Mouse (Mus musculus) hindbrain, postnatal 0 days (tissue): Measurements from ENCODE around the gene Mbnl2. TPM values are rescaled to one million over a fixed set of nuclear protein-coding genes. Genes with fewer than 3 reads are reported as not detected.

Experiments
- ATAC-seq: fragments of 200-750 bp; cut with Nextera tagmentation; 2 replicates; pipeline ENCODE4 v1.8.0; 2017; ENCODE audit warnings: mild to moderate bottlenecking, moderate TSS enrichment, moderate library complexity
- DNase-seq: peaks from one replicate; pipeline ENCODE4 v3.0.0-alpha.2; 2015; ENCODE audit warnings: low spot score
- H3K27ac ChIP-seq: fragments of 300-500 bp; sonication (generic); 2 replicates; pipeline ENCODE4 v1.5.1; 2014; ENCODE audit warnings: mild to moderate bottlenecking
- H3K27me3 ChIP-seq: fragments of 300-500 bp; sonication (generic); 2 replicates; pipeline ENCODE4 v1.6.1; 2014; ENCODE audit warnings: low read length, mixed read lengths; ENCODE audit not compliant: insufficient read depth
- H3K36me3 ChIP-seq: fragments of 300-500 bp; sonication (generic); 2 replicates; pipeline ENCODE4 v1.6.1; 2014; ENCODE audit warnings: low read length, mixed read lengths; ENCODE audit not compliant: insufficient read depth
- H3K4me1 ChIP-seq: fragments of 300-500 bp; sonication (generic); 2 replicates; pipeline ENCODE4 v1.6.1; 2014; ENCODE audit warnings: antibody characterized with exemption, low read length, mixed read lengths; ENCODE audit not compliant: insufficient read depth
- H3K4me2 ChIP-seq: fragments of 300-500 bp; sonication (generic); 2 replicates; pipeline ENCODE4 v1.6.1; 2014; ENCODE audit warnings: low read depth, mild to moderate bottlenecking, low read length, moderate library complexity, mixed read lengths
- H3K4me3 ChIP-seq: fragments of 300-500 bp; sonication (generic); 2 replicates; pipeline ENCODE4 v1.5.1; 2014; ENCODE audit warnings: low read length
- H3K9ac ChIP-seq: fragments of 300-500 bp; sonication (generic); replicated peaks from 2 replicates; pipeline ENCODE4 v1.6.1; 2014; ENCODE audit warnings: mild to moderate bottlenecking, low read length, moderate library complexity, mixed read lengths
- H3K9me3 ChIP-seq: fragments of 300-500 bp; sonication (generic); 2 replicates; pipeline ENCODE4 v1.6.1; 2016; ENCODE audit warnings: low read length, mixed read lengths
- CTCF ChIP-seq: IDR thresholded peaks from 2 replicates; pipeline ENCODE4 v1.5.1; 2016; ENCODE audit warnings: antibody characterized with exemption, control low read depth, low read depth
- WGBS: fragments of 180-500 bp; shearing (Covaris S2); extraction: QIAGEN DNeasy Blood & Tissue Kit; methylation state at CpG from one replicate; pipeline ENCODE4 v1.1.7; 2014; 5-methylcytosine and 5-hydroxymethylcytosine counted together
- polyA plus RNA-seq: library from polyadenylated mRNA; unstranded; fragments of >200 nt; fragmentation: Nextera tagmentation; extraction: Ambion mirVana; gene quantifications from 2 replicates; pipeline ENCODE4 v1.2.1, GENCODE M21; 2015
- total RNA-seq: library from RNA; depleted of rRNA; stranded (reverse); fragments of >200 nt; gene quantifications from 2 replicates; pipeline ENCODE4 v1.2.3, GENCODE M21; 2014

Mbnl2 gene
- total and polyA plus RNA-seq, 2 experiments from 2014 or later, result 28.6 to 78.3 TPM

DNA sequence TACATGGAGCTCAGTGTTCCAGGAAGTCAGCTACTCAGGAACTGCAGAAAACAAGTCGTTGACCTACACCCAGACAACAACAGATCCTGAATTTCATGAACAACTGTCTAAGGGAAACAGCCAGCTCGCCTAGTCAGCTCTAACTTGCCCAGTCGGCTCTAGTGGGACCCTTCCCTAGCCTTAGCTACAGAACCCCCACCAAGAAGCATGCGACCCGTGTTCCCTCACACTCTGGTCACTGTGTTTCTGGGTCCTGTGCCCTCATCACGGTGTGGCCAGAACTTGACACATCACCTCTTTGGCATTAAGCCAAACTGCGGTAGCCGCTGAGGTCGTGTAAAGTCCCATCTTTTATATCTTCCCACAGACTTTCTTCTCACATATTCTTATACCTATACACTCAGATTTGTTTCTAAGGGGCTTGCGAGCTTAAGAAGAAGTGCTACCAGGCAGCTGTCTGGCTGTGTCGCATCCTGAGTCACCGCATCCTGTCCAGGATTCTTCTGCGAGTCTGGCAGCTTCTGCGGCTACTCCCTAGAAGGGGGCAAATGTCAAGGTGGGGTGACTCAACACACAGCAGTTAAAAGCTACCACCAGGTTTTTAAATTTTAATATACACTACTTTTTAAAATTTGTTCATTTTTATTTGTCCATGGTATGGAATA, 193.8 kb downstream of the Mbnl2 start:
- ATAC-seq, result no peak
- no peak overlapping the region for H3K9ac ChIP-seq
- no peak overlapping the region for H3K27ac ChIP-seq
- no peaks in the 10 kb centered on the region for H3K27me3 ChIP-seq
- WGBS, result 80% methylated on average over 14 of the region's 14 CpGs
- H3K4me3 ChIP-seq, result no peak overlapping the region
- no peak for DNase-seq
- H3K4me1 ChIP-seq, result no peaks in the 10 kb centered on the region
- TF ChIP-seq CTCF, result no peak
- H3K9me3 ChIP-seq, result no peaks in the 10 kb centered on the region
- H3K4me2 ChIP-seq, result no peak overlapping the region
- H3K36me3 ChIP-seq, result no peaks in the 10 kb centered on the region

DNA sequence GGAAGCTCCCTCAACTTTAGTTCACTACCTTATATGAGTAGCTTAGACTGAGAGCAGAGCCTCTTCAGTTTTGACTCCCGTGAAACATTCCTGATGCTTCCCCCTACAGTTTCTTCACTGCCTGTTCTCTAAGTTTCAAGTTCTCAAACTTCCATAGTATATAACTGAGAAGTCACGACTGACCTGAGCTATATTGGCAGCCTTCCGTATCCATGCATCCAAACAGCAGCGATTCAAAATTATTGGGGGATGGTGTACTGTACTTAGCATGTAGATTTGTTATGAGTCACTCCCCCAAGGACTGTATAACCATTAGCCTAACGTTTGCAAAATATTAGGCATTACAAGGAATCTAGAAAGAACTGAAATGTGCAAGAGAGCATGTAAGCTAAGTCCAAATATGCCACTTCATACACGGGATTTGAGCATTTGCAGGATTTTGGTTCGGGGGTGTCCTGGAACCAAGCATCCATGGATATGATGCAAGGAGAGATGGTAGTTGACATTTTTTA, 200.8 kb downstream of the Mbnl2 start:
- Histone ChIP-seq H3K27me3 (no peaks in the 10 kb centered on the region), H3K9ac (no peak overlapping the region), H3K4me2 (peak overlapping the region; percentile 65), H3K27ac (peak overlapping the region; percentile 99), H3K4me3 (0 out of 2 replicates have a peak overlapping the region, but pooled peaks have one; percentile 79), H3K9me3 (no peaks in the 10 kb centered on the region), H3K36me3 (no peaks in the 10 kb centered on the region), H3K4me1 (peaks cover 14% of the 10 kb centered on the region; the same call in 1 of the 2 replicates)
- no peak for DNase-seq
- no peak for ATAC-seq
- TF ChIP-seq CTCF, result no peak
- 65% methylated on average over 7 of the region's 7 CpGs for WGBS

DNA sequence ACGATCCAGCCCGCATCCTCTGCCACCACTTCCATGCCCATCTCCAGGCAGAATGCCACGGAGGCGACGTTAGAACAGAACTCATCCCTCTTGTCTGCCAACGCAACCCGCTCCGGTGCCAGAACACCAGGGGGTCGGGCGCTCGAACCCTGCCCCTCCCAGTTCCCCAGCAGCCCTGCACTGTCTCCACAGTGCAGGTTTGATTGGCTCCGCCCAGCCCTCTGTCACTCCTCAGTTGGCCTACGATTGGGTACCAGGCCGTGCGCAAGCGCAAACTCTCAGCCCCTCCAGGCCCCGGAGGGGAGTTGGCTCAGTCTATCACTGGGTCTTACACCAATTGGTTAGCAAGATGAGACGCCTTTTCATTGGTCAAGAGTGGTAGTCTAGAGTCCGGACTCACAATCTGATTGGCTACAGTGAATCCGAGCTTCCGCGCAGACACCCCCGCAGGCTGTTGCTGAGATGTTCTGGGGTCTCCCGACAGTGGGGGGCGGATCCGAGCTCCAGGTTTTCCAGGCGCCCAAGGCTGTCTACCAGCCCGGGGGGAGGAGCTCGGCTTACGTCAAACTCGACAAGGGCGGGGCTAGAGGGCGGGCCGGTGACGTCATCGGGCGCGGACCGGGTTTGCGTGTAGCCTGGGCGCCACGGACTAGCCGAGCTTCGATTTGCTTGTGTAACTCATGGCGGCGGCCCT, 202.0 kb downstream of the Mbnl2 start:
- ATAC-seq, result peak; percentile 95
- WGBS, result under 1% methylated on average over 46 of the region's 46 CpGs

DNA sequence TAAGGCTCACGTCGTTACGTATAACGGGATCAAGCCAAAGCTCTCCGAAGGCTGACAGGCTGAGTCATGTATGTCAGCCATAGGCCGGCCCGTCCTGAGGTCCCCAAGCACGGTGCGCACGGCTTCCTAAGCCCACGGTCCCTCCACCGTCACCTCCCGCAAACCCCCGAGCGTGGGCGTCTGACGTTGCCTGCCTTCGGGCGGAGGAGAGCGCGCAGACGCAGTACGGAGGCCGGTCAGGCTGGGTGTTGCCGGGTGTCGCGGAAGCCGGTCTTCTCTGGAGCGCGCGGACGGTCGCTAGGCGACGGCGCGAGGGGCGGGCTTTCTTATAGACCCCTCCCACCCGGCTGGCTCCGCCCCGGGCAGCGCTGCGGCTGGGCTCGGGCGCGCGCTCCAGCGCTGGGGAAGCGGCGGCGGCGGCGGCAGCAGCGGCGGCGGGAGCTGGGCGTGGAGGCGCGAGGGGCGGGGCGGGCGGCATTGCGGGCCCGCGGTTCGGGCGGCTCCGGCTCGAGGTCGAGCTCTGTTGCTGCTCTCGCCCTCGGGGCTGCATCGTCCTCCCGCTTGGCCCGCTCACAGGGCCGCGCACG, 202.6 kb downstream of the Mbnl2 start, which contains the start of gene Rap2a:
Rap2a (plus strand) TSS at position 463 of the 587 bp plus-strand sequence.
- peak; percentile 99 for DNase-seq
- no peak for TF ChIP-seq CTCF
- Histone ChIP-seq H3K4me1 (peaks cover 14% of the 10 kb centered on the region; the same call in 1 of the 2 replicates), H3K9me3 (no peaks in the 10 kb centered on the region), H3K36me3 (no peaks in the 10 kb centered on the region), H3K4me3 (peak within 1 kb of the TSS; percentile 79), H3K9ac (peak within 1 kb of the TSS; percentile 76), H3K27ac (peak within 1 kb of the TSS; percentile 99), H3K27me3 (no peaks in the 10 kb centered on the region), H3K4me2 (peak within 1 kb of the TSS; percentile 80)
- under 1% methylated on average over 60 of the region's 78 CpGs for WGBS
- ATAC-seq, result peak; percentile 89

More for the DNA sequence above, 202.0 kb downstream of the Mbnl2 start:
- Histone ChIP-seq H3K9ac (peak overlapping the region; percentile 76), H3K9me3 (no peaks in the 10 kb centered on the region), H3K4me1 (peaks cover 14% of the 10 kb centered on the region; the same call in 1 of the 2 replicates), H3K4me3 (peak overlapping the region; percentile 79), H3K27me3 (no peaks in the 10 kb centered on the region), H3K4me2 (peak overlapping the region; percentile 80), H3K36me3 (no peaks in the 10 kb centered on the region), H3K27ac (peak overlapping the region; percentile 99)
- TF ChIP-seq CTCF, result no peak; the same call in 1 of the 2 replicates
- DNase-seq, result peak; percentile 100

DNA sequence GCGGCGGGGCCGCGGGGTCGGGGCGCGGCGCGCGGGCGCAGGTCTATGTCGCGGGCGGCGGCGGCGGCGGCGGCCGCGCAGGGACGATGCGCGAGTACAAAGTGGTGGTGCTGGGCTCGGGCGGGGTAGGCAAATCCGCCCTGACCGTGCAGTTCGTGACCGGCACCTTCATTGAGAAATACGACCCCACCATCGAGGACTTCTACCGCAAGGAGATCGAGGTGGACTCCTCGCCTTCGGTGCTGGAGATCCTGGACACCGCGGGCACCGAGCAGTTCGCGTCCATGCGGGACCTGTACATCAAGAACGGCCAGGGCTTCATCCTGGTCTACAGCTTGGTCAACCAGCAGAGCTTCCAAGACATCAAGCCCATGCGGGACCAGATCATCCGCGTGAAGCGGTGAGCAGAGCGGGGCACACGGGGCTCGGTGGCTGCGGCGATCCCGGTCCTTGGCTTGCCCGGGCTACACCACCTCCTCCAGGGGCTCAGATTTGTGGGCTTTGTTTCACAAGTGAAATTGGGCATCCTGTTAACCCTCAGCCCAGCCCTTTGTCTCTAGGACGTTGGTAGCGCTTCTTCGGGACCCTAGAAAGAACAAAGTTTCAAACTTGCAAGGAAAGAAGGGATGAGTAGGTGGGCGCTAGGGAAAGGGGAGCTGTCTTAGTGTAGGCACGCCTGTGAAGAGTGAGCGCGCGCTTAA, 203.3 kb downstream of the Mbnl2 start:
- ATAC-seq, result no peak
- WGBS, result under 1% methylated on average over 53 of the region's 62 CpGs

DNA sequence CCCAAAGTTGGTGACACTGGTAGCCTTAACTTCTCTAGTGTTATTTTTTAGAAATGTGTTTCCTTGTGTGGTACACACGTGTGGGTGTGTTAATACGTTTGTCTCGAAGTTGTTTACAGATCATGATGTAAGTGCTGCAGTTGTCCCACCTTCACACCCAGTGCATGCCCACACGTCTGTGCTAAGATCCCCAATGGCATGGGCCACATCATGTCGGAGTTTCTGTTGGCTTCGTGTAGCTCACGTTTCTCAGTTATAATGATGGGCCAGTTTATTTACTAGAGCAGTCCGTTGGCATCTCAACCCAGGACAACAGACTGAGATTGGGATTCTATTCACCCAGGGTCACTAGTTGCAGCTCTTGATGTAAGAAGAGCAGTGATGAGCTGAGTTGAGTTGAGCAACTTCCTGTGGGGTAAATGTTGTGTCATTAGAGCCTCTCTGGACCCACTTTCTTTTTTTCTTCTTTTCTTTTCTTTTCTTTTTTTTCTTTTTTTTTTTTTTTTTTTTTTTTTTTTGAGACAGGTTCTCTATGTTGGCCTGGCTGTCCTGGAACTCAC, 205.0 kb downstream of the Mbnl2 start:
- Histone ChIP-seq H3K27me3 (no peaks in the 10 kb centered on the region), H3K36me3 (no peaks in the 10 kb centered on the region), H3K4me2 (peak overlapping the region; percentile 80), H3K27ac (no peak overlapping the region), H3K9me3 (no peaks in the 10 kb centered on the region), H3K4me3 (peak overlapping the region; percentile 79), H3K9ac (no peak overlapping the region), H3K4me1 (peaks cover 14% of the 10 kb centered on the region; the same call in 1 of the 2 replicates)
- no peak for TF ChIP-seq CTCF
- ATAC-seq, result no peak
- DNase-seq, result no peak
- WGBS, result 81% methylated on average over 8 of the region's 8 CpGs

More for the DNA sequence above, 203.3 kb downstream of the Mbnl2 start:
- Histone ChIP-seq H3K36me3 (no peaks in the 10 kb centered on the region), H3K4me2 (peak overlapping the region; percentile 80), H3K9me3 (no peaks in the 10 kb centered on the region), H3K27me3 (no peaks in the 10 kb centered on the region), H3K9ac (peak overlapping the region; percentile 76), H3K27ac (peak overlapping the region; percentile 99), H3K4me3 (peak overlapping the region; percentile 79), H3K4me1 (peaks cover 14% of the 10 kb centered on the region; the same call in 1 of the 2 replicates)
- TF ChIP-seq CTCF, result 0 out of 2 replicates have a peak, but pooled peaks have one; percentile 10
- peak; percentile 48 for DNase-seq
